Mouse (Mus musculus): ENCODE measurements around the gene Magi1.

Gene Magi1

DNA sequence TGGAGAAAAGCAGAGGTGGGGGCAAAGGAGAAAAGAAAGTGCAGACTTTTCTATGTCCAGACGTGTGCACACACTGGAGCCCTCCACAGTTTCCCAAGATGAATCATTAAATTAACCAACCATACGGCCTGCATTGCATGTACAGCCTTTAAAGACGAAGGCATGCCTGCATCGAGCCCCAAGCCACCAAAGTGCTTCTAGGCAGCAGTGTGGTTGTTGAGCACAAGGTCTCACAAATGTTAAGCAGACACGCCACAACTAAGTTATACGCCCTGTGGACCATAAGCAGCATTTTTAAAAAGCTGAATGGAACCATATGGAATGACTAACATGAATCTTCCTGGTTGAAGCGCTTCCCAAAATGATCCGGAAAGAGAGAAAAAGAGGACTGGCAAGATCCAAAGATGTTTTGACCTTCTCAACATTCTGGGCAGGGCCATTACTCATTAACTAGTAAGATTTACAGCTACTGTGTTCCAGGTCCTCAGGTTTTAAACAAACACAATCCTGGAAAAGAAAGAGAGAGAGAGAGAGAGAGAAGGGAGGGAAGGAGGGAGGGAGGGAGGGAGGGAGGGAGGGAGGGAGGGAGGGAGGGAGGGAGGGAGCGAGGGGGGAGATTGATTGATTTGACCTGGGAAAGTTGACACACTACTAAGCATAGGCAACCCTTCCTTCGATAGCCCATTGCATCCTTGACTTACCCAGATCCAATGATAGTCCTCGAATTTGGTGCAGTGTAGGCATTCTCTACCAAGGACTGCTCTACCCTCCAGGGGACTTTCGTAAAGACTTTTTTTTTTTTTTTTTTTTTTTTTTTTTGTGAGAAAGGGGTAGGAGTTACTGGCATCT lies 26.5 kb downstream of the Magi1 start:
- peak; percentile 73 for DNase-seq

DNA sequence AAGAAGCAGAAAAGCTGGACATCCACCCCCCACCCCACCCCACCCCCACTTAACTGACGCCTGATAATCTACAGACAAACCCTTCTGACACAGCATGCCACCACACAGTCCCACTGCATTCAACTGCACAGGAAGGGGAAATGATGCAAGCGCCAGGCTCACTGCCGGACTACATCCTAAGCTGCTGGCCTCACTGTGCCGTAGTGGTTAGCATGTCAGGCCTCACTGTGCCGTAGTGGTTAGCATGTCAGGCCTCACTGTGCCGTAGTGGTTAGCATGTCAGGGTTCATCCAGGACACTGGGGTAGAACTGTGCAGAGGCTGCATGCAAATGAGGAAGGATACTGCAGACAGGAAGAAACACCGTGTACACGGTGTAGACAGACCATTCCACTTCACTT lies 29.8 kb downstream of the Magi1 start:
- no peak for DNase-seq

DNA sequence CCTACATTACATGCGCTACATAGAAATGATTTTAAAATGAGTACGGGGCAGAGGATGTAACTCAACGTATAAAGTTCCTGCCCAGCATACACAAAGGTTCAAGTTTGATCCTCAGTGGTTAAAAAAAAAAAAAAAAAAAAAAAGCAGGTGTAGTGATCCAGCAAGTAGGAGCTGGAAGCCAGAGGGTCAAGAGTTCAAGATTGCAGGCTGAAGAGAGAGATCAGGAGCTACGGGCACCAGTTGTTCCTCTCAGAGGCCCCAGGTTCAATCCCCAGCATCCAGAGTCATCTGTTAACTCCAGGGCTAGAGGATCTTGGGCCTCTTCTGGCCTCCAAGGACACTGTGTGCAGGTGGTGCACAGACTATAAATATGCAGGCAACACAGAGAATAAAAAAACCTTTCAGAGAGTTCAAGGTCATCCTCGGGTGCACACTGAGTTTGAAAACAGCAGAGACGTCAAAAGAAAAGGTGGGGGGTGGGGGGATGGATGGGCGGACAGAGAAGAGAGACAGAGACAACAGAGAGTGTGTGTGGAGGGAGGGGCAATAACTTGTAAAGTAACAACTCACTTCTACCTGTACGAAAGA lies 32.3 kb downstream of the Magi1 start:
- no peak for DNase-seq

DNA sequence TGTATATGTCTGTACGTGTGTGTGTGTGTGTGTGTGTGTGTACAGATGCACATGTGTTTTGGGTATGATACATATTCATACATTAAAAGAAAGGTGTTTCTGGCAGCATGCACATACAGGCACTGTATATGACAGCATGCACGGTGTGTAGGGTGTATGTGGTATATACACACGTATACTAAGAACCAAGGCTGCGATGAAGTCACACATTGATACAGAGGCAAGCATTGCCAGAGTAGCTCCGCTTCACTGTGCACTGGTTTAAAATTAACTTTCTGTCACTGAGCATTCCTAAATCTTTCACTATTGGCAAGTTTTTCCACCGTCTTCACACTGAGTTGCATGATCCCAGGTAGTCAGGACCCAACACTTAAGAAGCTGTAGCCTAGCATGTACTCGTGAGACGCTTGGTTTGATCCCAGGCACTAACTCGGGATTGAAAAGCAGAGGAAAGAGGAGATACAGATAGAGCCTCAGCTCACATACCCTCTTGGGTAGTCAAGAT lies 34.4 kb downstream of the Magi1 start:
- DNase-seq = peak; percentile 66

DNA sequence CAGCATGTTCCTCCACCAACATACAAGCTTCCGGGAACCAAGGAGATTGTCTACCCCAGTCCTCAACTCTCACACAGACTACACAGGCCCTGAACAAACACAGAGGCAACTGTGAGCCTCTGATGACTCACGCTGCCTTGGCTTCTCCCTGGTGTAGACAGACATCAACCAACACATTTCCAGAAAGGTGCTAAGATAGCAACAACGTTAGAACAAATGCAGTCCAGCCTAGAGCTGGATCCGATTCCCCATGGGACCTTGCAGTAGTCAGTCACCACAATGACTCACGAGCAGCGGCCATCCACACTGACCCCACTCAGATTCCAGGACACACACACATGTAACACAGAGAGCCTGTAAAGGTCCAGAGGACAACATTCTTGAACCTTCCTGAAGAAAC lies 42.5 kb downstream of the Magi1 start:
- no peak for DNase-seq

DNA sequence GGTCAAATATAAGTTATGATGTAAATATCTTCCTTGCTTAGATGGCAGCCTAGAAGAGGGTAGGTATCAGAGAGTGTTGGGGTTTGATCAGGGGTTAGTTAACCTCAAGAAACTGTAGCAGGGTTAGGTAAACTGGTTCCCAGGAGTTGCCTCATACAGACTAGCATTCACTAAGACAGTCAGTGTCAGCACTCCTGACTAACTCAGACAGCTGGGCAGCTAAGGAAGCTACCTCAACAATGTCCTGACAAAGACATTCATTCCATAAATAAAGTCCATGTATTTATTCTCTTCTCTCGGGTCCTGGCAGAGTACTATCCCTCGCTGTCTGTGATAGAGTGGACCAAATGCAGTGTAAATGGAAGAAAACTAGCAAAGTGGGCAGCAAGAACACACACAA lies 45.1 kb downstream of the Magi1 start:
- no peak for DNase-seq

DNA sequence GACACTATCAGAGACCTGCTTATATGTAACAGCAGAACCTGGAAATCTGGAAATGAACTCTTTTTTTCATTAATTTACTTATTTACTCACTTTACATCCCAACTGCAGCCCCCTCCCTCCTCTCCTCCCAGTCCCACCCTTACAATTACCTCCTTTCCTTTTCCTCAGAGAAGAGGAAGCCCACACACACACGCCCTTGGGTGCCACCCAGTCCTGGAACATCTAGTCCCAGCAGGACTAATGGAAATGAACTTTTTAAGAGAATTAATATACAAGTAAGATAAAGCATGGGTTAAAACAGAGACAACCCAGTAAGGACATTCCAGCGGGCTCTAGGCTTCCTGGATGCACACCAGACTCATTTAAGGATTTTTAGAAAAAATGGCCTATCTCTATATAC lies 46.8 kb downstream of the Magi1 start:
- no peak for DNase-seq

DNA sequence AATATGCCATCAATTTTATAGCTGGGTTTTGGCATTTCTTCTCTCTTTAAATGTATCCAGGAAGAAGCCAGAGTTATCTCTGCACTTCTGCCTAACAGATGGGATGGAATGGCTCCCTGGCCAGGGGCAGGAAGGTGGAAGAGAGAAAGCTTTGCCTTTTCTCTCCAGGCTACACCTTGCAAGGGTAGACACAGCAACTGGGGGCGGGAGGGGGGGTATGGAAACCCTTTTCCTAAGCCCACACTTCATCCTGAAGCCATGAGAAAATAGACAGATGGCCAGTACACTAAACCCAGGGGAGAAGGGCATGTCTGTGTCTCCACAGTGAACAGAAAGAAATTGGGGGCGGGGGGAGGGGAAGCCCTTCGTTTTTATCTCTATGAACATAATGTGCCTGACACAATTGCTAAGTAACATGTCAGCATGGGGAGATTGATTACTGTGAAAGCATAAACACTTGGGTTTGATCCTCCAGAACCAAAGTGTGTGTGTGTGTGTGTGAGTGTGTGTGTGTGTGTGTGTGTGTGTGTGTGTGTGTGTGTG lies 51.4 kb downstream of the Magi1 start:
- DNase-seq = no peak

DNA sequence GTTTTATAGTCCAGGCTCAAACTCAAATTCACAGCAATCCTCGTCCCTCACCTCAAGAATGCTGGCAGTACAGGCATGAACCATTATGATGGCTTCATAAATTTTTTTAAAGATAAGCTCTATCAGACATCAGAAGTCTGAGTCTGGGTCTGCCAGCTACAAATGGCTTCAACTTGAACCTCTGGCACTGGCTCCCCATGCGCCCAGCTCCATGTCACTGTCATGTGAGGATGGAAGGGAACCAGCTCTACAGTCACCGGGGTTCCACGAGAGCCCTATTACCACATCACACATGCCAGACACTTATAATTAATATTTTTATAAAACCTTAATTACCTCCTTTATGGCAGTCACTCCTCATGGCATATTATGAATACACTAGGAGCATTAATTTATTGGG lies 51.9 kb downstream of the Magi1 start:
- DNase-seq = no peak

DNA sequence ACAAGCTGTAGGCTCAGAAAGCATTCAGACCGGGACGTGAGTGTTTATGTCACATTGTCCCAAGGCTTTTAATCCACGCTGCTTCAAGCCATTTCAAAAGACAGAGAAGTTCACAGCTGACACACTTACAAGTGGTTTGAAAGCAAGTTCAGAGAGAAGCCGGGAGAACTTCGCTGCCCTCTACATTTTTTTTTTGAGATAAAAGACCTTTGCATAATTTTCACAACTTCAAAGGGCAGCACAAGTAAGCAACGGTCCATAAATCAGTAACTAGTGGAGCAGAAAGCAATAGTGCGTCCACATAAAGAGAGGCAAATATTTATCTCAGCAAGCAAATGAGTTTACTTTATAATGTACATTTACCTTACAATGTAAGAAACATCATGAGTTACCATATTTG lies 52.4 kb downstream of the Magi1 start:
- peak; percentile 32 for DNase-seq

DNA sequence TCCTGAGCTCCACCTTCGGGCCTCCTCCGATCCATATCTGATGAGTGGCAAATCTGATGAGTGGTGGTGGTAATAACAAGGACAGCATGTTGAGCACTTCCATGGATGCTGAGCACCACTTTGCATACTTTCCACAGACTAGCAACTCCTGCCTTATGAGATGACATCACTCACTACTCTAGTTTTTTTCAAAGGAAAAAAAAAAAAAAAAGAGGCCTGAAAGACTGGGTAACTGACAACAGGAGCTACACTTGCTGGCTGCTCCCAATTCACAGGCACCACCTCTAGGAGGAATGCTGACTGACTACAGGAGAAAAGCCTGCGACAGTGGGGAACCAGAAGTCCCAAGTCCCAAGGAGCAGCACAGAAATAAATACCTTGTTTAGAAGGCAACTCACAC lies 52.8 kb downstream of the Magi1 start:
- no peak for DNase-seq

DNA sequence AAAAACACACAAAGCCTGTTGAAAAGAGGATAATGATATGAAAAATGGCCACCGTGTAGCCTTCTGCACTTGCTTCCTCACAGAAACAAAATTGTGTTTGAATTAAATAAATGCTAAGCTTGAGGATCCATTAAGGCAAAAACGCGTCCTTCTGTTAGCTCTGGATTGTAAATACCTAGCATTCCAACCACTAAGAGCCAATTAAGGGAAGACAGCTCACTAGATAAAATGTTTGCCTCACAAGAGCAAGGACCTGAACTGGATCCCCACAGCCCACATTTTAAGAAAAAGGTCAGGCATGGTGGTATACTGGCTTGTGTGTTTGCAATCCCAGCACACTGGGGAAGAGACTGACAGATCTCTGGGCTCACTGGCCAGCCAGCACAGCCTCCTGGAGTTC lies 53.6 kb downstream of the Magi1 start:
- DNase-seq = no peak

DNA sequence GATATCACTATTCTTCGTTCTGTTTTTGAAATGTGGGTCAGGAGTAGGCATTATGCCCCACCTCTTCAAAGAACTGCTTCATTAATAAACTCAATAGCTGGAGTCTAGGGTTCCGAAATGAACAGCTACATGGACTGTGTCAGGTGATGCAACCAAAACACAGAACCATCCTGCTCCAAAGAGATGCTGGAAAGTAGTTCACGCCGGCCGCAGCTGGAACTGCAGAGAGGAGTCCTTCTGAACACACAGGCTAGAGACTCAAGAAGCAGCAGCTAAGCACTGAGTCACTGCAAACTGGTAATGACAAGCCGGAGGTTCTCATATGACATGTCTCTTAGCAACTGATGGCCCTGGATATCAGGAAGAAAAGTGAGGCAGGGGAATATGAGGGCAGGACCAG lies 57.5 kb downstream of the Magi1 start:
- no peak for DNase-seq

DNA sequence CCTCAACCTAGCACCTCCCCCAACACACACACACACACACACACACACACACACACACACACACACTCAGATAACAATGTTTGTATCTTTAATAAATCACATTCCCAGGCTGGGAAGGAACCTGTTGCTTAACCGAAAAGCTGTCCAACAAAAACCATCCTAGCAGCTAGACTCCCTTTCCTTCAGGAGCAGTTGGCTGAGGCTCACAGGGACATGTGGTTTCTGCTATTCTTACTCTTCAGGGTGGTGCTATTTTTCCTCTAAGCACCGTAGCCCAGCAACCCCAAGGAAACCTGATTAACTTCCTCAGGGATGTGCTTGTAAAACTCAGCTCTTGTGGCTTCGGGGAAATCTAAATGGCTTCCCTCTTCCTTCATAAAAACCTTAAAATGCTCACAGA lies 57.9 kb downstream of the Magi1 start:
- no peak for DNase-seq

DNA sequence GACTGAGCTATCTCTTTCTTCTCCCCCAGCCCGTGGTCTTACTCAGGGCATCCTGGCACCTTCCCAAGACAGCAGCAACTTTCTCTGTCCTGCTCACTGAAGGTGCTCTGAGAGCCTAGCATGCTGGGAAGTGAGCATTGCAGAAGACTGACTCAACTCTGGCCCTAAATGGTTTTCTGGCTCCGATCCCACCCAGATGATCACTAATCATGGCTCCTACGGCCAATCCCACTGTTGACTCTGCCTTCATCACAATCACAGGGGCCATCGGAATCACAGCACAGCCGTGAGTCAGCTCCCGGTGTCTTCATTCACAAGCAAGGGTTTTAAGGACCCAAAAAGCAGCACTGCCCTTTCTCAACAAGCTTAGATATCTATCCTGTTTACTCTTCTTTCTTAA lies 58.6 kb downstream of the Magi1 start:
- DNase-seq = no peak

DNA sequence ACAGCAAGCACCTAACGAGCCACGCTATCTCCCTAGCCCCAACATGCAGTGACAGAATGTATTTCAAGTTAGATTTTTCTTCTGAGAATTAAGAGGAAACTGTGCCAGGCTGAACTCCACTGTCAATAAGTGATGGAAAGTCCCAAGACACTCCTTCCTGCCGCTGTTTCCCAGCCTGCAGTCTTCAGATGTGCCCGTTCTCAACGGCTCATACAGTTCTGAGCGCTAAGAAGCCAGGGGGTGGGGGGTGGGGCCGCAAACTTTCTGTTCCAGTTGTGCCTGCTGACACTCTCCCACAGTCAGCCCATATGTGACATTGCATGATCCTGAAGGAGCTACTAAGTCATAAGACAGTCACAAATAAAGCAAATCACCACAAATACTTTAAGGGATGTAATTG lies 61.5 kb downstream of the Magi1 start:
- DNase-seq = no peak

DNA sequence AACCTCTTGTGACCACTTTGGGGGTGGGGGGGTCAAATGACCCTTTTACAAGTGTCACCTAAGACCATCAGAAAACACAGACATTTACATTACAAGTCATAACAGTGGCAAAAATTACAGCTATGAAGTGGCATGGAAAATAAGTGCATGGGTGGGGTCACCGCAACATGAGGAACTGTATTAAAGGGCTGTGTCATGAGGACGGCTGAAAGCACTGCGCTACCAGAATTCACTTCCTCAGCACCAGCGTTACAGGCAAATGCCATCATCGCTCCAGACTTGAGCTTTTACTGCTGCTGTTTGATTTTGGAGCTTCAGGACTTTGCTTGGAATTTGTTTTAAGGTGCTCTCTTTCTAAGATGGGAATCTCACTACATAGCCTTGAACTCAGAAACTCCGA lies 62.0 kb downstream of the Magi1 start:
- no peak for DNase-seq

DNA sequence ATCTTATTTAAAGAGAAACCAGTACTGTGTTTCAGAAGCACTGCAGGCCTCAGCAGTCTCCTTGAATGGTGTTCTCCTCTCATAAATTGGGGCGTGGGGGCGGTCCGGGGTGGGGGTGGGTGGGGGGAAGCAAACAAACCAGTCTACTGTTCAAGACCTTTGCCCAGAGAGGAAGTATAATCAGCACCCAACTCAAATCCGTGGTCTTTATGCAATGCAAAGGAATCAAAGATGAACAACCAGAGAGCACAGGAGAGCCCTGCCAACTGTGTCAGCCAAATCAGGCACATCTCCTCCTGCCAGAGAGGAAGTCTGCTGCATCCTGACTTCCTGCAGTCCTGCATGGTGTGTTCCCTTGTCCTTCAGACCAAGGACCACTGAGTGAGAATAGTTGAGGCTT lies 65.6 kb downstream of the Magi1 start:
- no peak for DNase-seq

DNA sequence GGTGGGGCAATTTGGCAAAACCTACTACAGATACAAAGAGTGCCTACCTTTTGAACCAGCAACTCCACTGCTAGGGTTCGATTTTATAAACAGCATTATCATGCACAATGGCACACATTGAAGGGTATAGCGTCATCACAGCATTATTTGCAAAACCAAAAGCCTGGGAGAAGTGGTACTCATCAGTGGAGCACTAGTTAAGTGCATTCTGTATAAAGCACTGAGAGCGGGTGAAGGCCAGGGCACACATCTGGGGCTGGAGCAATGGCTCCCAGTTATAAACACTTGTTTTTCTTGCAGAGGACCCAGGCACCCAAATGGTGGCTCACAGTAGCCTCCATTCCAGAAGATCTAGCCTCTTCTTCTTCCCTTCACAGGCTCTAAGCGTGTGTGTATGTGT lies 67.9 kb downstream of the Magi1 start:
- DNase-seq = no peak

DNA sequence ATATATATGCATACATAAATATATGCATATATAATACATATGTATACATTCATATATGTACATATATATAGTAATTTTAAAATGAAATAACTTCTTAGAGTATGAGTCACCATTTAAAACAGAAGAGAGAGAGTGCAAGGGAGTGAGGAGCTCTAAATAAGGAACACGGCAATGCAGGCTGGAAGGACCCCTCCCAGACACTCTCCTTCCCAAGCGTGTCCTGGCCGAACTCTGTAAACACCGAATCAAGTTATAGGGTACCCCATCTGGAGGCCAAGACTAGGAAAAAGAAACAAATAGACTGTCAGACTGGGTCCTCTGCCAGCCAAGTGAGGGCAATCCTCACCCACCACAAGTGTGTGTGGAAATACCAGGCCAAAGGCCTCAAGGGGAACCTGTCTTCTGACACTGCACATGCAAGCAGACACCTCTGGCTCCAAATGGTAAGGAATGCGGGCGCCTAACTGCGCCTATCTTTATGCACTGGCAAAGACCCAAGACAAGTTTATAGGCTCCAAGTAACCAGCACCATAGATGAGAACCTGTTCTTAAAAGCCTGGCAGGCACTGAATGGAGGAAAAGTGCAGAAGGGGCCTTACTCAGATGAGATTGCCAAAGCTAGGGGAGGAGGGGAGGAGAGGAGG lies 68.7 kb downstream of the Magi1 start:
- peak; percentile 19 for DNase-seq

DNA sequence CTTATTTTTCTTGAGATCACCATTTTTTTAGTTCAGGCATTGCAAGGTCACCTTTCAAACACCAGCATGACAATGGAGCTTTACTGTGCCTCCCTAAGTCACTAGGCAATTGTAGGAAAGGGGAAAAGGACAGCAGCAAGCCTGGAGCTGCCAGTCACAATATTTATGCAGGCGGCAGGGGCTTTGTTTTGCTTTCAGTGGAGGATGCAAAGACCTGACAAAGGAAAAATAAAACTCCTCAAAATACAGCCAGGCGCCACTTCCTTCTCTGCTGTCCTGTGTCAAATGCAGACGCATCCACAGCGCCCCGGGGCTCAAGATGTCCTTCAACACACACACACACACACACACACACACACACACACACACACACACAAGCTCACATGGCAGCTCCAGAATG lies 77.8 kb downstream of the Magi1 start:
- no peak for DNase-seq

DNA sequence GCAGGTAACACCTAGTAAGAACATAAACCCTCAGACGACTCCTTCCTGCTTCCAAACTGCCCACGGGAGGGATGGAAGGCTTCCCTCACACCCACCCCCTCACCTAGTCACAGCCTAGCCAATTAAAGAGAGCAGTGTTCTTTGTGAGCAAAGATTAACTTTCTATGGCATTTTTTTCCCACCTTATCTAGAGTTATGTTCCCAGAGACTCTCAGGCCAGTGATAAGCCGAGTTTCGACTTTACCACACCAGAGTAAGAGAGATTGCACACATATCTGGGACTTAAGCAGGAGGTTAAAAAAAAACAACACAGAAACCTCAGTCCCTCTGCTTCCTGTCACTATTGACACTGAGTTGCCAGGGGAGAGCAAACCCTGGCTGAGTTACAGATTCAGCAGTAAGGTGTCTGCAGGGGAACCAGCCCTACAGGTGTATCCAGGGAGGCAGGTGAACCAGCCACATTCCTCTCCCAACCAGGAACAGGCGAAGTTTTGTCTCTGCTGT lies 80.0 kb downstream of the Magi1 start:
- DNase-seq = peak; percentile 26

DNA sequence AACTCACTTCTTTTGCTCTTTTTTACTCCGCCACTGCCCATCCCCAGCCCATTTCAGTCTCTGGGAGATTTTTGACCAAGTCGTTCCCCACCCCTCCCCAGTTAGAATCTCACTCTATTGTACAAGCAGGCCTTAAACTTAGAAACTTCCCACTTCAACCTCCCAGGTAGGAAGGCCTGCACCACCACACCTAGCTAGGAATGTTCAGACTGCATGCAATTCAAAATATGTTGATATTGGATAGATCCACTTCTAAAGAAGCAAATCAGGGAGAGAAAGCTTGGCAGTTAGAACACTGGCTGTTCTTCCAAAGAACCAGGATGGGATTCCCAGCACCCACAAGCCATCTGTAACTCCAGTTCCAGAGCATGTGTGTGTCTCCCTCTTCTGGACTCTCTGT lies 81.8 kb downstream of the Magi1 start:
- DNase-seq = no peak

DNA sequence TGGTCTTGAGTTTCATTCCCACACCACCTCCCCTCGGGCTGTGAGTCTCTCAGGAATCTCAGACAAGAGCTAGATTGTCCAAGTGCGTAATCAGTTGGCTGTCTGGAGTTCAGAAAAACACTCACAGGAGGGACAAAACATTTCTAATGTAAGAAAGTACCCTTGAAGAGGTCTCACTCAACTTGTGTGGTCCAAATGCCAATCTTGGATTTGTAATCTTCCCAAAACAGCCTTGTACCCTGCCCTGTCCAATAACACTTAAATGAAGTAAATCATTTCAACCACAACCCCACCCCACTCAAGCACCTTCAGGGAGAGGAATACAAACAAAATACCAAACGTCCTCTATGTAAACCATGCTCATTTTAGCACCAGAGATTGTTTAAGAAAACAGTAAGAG lies 82.8 kb downstream of the Magi1 start:
- DNase-seq = no peak
